Mouse (Mus musculus) cerebellum, adult 2 months (tissue): ENCODE results near the gene 1700122O11Rik. TPM values are rescaled to one million over a fixed set of nuclear protein-coding genes. Genes with fewer than 3 reads are reported as not detected.

Experiments used
- DNase-seq, 2 experiments: peaks; one replicate each; pipeline ENCODE4 v3.0.0; 2021
- H3K27ac ChIP-seq: fragments of 200-500 bp; 2 replicates; pipeline ENCODE4 v1.5.1; 2012; ENCODE audit warnings: low read length, control low read depth, inconsistent platforms; ENCODE audit not compliant: insufficient read depth
- H3K27me3 ChIP-seq: fragments of 200-500 bp; 2 replicates; pipeline ENCODE4 v1.6.1; 2012; ENCODE audit warnings: inconsistent platforms, mild to moderate bottlenecking, low read length, moderate library complexity; ENCODE audit not compliant: control insufficient read depth, insufficient read depth
- H3K4me1 ChIP-seq: fragments of 200-500 bp; 2 replicates; pipeline ENCODE4 v1.6.1; 2011; ENCODE audit warnings: low read length; ENCODE audit not compliant: control insufficient read depth, insufficient read depth
- H3K4me3 ChIP-seq: fragments of 200-500 bp; replicated peaks from 2 replicates; pipeline ENCODE3; 2011; ENCODE audit warnings: mild to moderate bottlenecking, low read depth, low read length, control low read depth; ENCODE audit not compliant: insufficient read depth
- CTCF ChIP-seq: fragments of 200-500 bp; IDR thresholded peaks from 2 replicates; pipeline ENCODE4 v1.5.1; 2011; ENCODE audit warnings: low read depth, mild to moderate bottlenecking, control low read depth, low read length, moderate library complexity, borderline replicate concordance; ENCODE audit not compliant: insufficient read depth
- POLR2A ChIP-seq: fragments of 200-500 bp; IDR thresholded peaks from 2 replicates; pipeline ENCODE4 v1.6.1; 2011; ENCODE audit warnings: low read length, control low read depth, borderline replicate concordance; ENCODE audit not compliant: insufficient read depth
- WGBS: fragments of 180-500 bp; shearing (Covaris S2); methylation state at CpG from one replicate; pipeline ENCODE4 v1.1.7; 2018; 5-methylcytosine and 5-hydroxymethylcytosine counted together
- polyA plus RNA-seq: library from polyadenylated mRNA; depleted of rRNA; stranded (reverse); fragments of >200 nt; gene quantifications from 2 replicates; pipeline ENCODE4 v1.2.3, GENCODE M21; 2012

Gene 1700122O11Rik
- polyA plus RNA-seq, 1 experiment: not detected

DNA sequence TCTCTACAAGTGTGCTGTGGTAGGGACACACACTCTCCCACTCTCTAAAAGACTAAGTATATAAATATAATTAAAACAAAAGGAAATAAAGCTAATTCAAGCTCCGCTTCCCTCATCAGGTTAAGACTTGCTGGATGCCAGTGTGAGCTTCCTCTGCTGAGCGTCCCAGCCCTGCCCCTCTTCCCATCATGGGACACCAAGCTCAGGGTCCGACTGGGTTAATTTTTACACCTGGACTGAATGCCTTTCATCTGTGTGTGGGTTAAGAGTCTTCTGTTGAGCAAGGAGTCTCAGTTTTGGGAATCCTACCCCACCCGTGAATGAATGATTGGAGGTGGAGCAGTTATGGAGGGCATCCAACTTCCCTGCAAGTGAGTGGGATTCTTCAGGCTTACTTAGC is 35.6 kb downstream of the 1700122O11Rik start:
- Histone ChIP-seq H3K4me1 (no peaks in the 10 kb centered on the region), H3K27ac (no peak overlapping the region), H3K27me3 (no peaks in the 10 kb centered on the region), H3K4me3 (no peak overlapping the region)
- no peak for TF ChIP-seq POLR2A
- no peak for TF ChIP-seq CTCF
- 72% methylated on average over 4 of the region's 4 CpGs for WGBS
- DNase-seq: no peak

DNA sequence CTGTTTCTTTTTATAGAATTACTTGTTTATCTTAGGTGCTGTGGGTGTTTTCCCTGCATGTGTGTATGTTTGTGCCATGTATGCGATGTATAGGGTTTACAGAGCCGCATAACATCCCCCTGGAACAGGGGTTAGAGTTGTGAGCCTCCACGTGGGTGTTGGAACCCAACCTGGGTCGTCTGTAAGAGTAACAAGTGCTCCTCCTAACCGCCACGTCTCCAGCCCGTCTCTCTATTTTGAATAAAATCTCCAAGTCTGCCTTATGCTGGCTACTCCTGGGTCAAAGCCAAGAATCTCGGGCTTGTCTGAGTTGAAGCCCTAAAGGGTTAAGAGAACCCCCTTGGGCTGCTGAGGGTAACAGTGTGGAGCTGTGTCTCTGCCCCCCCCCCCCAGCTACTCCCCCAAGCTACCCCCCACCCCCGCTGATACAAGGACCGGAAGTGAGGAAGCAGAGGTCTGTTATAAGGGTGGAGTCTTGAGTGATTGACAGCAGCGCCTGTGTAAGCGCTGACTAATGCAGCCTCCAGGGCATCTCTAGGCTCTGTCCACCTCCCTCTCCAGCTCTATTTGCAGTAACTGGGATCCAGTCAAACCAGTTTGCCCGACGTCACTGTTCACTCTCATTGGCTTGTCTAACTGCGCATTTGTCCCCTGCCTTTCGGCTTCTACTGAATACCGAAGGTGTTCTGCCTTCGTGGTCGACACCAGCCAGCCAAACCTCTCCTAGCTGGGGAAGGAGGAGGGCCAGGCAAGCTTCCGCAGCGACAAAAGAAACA is 36.3 kb downstream of the 1700122O11Rik start:
- peak; percentile 52 to 67 for DNase-seq
- no peak overlapping the region for H3K27ac ChIP-seq
- H3K4me1 ChIP-seq: no peaks in the 10 kb centered on the region
- no peaks in the 10 kb centered on the region for H3K27me3 ChIP-seq
- H3K4me3 ChIP-seq: peak overlapping the region; percentile 52
- 2% methylated on average over 21 of the region's 21 CpGs for WGBS
- TF ChIP-seq POLR2A: peak; percentile 60; the same call in 1 of the 2 replicates
- no peak for TF ChIP-seq CTCF

DNA sequence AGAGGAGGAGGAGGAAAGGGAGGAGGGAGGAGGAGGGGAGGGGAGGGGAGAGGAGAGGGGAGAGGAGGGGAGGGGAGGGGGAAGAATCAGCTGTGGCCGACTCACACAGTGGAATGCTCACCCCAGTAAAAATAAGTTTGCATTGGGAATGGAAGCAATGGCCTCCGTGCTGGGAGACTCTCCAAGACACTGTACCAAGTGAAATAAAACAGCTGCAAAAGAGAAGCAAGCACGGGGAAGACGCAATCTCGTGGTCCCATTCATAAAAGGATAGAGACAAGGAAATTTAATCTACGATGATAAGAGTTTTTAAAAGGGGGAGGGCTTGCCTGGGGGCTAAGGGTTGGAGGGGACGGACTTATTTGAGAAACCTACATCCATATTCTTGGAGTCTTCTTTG is 36.9 kb downstream of the 1700122O11Rik start:
- TF ChIP-seq CTCF (no peak), POLR2A (no peak)
- 19% methylated on average over 7 of the region's 7 CpGs for WGBS
- Histone ChIP-seq H3K27ac (no peak overlapping the region), H3K4me3 (peak overlapping the region; percentile 24), H3K27me3 (no peaks in the 10 kb centered on the region), H3K4me1 (no peaks in the 10 kb centered on the region)
- DNase-seq: no peak

DNA sequence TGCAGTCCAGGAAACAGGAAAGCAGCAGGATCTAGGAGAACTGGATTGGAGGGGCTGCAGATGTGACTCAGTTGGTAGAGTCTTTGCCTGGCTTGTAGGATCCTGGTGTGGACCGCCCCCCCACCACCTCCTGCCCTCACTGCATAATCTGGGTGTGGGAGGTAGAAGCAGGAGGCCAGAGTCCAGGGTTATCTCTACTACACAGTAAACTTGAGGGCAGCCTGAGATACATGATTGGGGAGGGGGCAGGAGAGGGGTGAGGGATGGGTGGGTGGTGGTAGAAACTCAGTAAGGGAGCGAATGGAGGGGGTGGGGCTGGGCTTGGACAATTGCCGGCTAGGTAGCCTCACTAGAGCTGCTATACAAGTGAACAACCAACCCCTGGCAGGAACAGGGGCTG is 38.3 kb downstream of the 1700122O11Rik start:
- no peak for DNase-seq
- no peak overlapping the region for H3K27ac ChIP-seq
- no peak overlapping the region for H3K4me3 ChIP-seq
- TF ChIP-seq POLR2A (no peak), CTCF (no peak)
- no peaks in the 10 kb centered on the region for H3K4me1 ChIP-seq
- no peaks in the 10 kb centered on the region for H3K27me3 ChIP-seq
- WGBS: 76% methylated on average over 3 of the region's 3 CpGs

- Histone ChIP-seq H3K27ac (no peak overlapping the region), H3K4me1 (no peaks in the 10 kb centered on the region), H3K27me3 (no peaks in the 10 kb centered on the region), H3K4me3 (no peak overlapping the region)
- no peak for TF ChIP-seq POLR2A
- TF ChIP-seq CTCF: no peak
- no peak for DNase-seq
- 78% methylated on average over 6 of the region's 6 CpGs for WGBS
Measured at GRCm38 (mm10) chr17:47999403-47999802, 38.7 kb downstream of the 1700122O11Rik start.

GRCm38 (mm10) chr17:47997806-47998205 is 40.3 kb downstream of the 1700122O11Rik start:
- Histone ChIP-seq H3K27ac (no peak overlapping the region), H3K27me3 (no peaks in the 10 kb centered on the region), H3K4me3 (no peak overlapping the region), H3K4me1 (no peaks in the 10 kb centered on the region)
- TF ChIP-seq POLR2A (no peak), CTCF (no peak)
- WGBS: 54% methylated on average over 3 of the region's 3 CpGs
- DNase-seq: no peak

- DNase-seq: no peak
- Histone ChIP-seq H3K4me3 (no peak overlapping the region), H3K4me1 (no peaks in the 10 kb centered on the region), H3K27ac (no peak overlapping the region), H3K27me3 (no peaks in the 10 kb centered on the region)
- TF ChIP-seq CTCF (no peak), POLR2A (no peak)
- WGBS: 68% methylated on average over 10 of the region's 10 CpGs
Measured at GRCm38 (mm10) chr17:47990392-47991123, 47.5 kb downstream of the 1700122O11Rik start.
